Mouse (Mus musculus): ENCODE measurements around the gene Hist1h3f. TPM values are rescaled to one million over a fixed set of nuclear protein-coding genes. Genes with fewer than 3 reads are reported as not detected.

The Hist1h3f gene
- polyA plus RNA-seq, 2 experiments: 0.91 to 3.6 TPM

Other genes with a start within 250 kb of the Hist1h3f start
- 1 to 10 TPM in 1 of 2 experiments, under 1 TPM in 1; 0.22 to 1.4 TPM for gene Zfp322a, start 174.8 kb upstream of the Hist1h3f start, polyA plus RNA-seq (2012; fragmentation: generic; extraction: Trizol)
- gene Abt1, start 120.2 kb upstream of the Hist1h3f start, polyA plus RNA-seq (2012; fragmentation: generic; extraction: Trizol): 10 to 100 TPM in 1 of 2 experiments, 1 to 10 TPM in 1; 9.5 to 13.6 TPM
- gene Btn1a1, start 78.2 kb upstream of the Hist1h3f start, polyA plus RNA-seq (2012; fragmentation: generic; extraction: Trizol): not detected
- under 1 TPM in 1 of 2 experiments, not detected in 1; 0.15 TPM for gene Btn2a2, start 55.2 kb upstream of the Hist1h3f start, polyA plus RNA-seq (2012; fragmentation: generic; extraction: Trizol)
- 10 to 100 TPM; 21.7 to 26.9 TPM for gene Hist1h4h, start 13.0 kb upstream of the Hist1h3f start, polyA plus RNA-seq (2012; fragmentation: generic; extraction: Trizol)
- 10 to 100 TPM; 20.1 to 25.8 TPM for gene Hist1h2af, start 10.1 kb upstream of the Hist1h3f start, polyA plus RNA-seq (2012; fragmentation: generic; extraction: Trizol)
- 10 to 100 TPM in 1 of 2 experiments, 1 to 10 TPM in 1; 4.5 to 20.4 TPM for gene Hist1h3g, start 8.6 kb upstream of the Hist1h3f start, polyA plus RNA-seq (2012; fragmentation: generic; extraction: Trizol)
- gene Hist1h2bh, start 660 bp upstream of the Hist1h3f start, polyA plus RNA-seq (2012; fragmentation: generic; extraction: Trizol): 1 to 10 TPM; 1.5 to 3.4 TPM
- gene Hist1h4f, start 7.6 kb downstream of the Hist1h3f start, polyA plus RNA-seq (2012; fragmentation: generic; extraction: Trizol): 10 to 100 TPM in 1 of 2 experiments, 1 to 10 TPM in 1; 6.4 to 30.1 TPM
- under 1 TPM; 0.65 to 0.84 TPM for gene Hist1h1d, start 9.2 kb downstream of the Hist1h3f start, polyA plus RNA-seq (2012; fragmentation: generic; extraction: Trizol)
- 1 to 10 TPM; 1.8 to 8.3 TPM for gene Hist1h3e, start 18.3 kb downstream of the Hist1h3f start, polyA plus RNA-seq (2012; fragmentation: generic; extraction: Trizol)
- 10 to 100 TPM in 1 of 2 experiments, 1 to 10 TPM in 1; 9.3 to 21.9 TPM for gene Hist1h2ae, start 27.2 kb downstream of the Hist1h3f start, polyA plus RNA-seq (2012; fragmentation: generic; extraction: Trizol)
- 10 to 100 TPM in 1 of 2 experiments, 1 to 10 TPM in 1; 7.9 to 12.4 TPM for gene Hist1h2bg, start 27.3 kb downstream of the Hist1h3f start, polyA plus RNA-seq (2012; fragmentation: generic; extraction: Trizol)
- gene Hist1h2bf, start 30.1 kb downstream of the Hist1h3f start, polyA plus RNA-seq (2012; fragmentation: generic; extraction: Trizol): 10 to 100 TPM in 1 of 2 experiments, 1 to 10 TPM in 1; 2.2 to 10.3 TPM
- gene Hist1h2ad, start 30.3 kb downstream of the Hist1h3f start, polyA plus RNA-seq (2012; fragmentation: generic; extraction: Trizol): 1 to 10 TPM; 1.1 to 3.1 TPM
- gene Hist1h3d, start 31.7 kb downstream of the Hist1h3f start, polyA plus RNA-seq (2012; fragmentation: generic; extraction: Trizol): 1 to 10 TPM; 2.9 to 3.0 TPM
- 10 to 100 TPM in 1 of 2 experiments, 1 to 10 TPM in 1; 3.2 to 10.4 TPM for gene Hist1h4d, start 37.5 kb downstream of the Hist1h3f start, polyA plus RNA-seq (2012; fragmentation: generic; extraction: Trizol)
- 1 to 10 TPM; 1.4 to 2.5 TPM for gene Hist1h2be, start 77.1 kb downstream of the Hist1h3f start, polyA plus RNA-seq (2012; fragmentation: generic; extraction: Trizol)
- gene Hist1h1e, start 78.5 kb downstream of the Hist1h3f start, polyA plus RNA-seq (2012; fragmentation: generic; extraction: Trizol): 1 to 10 TPM; 1.7 to 3.9 TPM
- gene Hist1h2ac, start 139.9 kb downstream of the Hist1h3f start, polyA plus RNA-seq (2012; fragmentation: generic; extraction: Trizol): under 1 TPM; 0.98 TPM
- gene Hist1h2bc, start 140.1 kb downstream of the Hist1h3f start, polyA plus RNA-seq (2012; fragmentation: generic; extraction: Trizol): 10 to 100 TPM; 11.8 to 98.9 TPM
- under 1 TPM in 1 of 2 experiments, not detected in 1; 0.27 TPM for gene Hist1h1t, start 151.8 kb downstream of the Hist1h3f start, polyA plus RNA-seq (2012; fragmentation: generic; extraction: Trizol)
- gene Hist1h4c, start 154.4 kb downstream of the Hist1h3f start, polyA plus RNA-seq (2012; fragmentation: generic; extraction: Trizol): 1 to 10 TPM; 1.3 to 3.2 TPM
- under 1 TPM; 0.15 to 0.91 TPM for gene Hfe, start 166.8 kb downstream of the Hist1h3f start, polyA plus RNA-seq (2012; fragmentation: generic; extraction: Trizol)
- 100 to 1,000 TPM in 1 of 2 experiments, 10 to 100 TPM in 1; 12.7 to 138 TPM for gene Hist1h1c, start 194.8 kb downstream of the Hist1h3f start, polyA plus RNA-seq (2012; fragmentation: generic; extraction: Trizol)
- 10 to 100 TPM in 1 of 2 experiments, 1 to 10 TPM in 1; 5.7 to 21.7 TPM for gene Hist1h3c, start 201.6 kb downstream of the Hist1h3f start, polyA plus RNA-seq (2012; fragmentation: generic; extraction: Trizol)
- 10 to 100 TPM in 1 of 2 experiments, 1 to 10 TPM in 1; 3.2 to 12.9 TPM for gene Hist1h2bb, start 202.7 kb downstream of the Hist1h3f start, polyA plus RNA-seq (2012; fragmentation: generic; extraction: Trizol)
- gene Hist1h2ab, start 207.1 kb downstream of the Hist1h3f start, polyA plus RNA-seq (2012; fragmentation: generic; extraction: Trizol): 10 to 100 TPM in 1 of 2 experiments, 1 to 10 TPM in 1; 4.4 to 13.0 TPM
- gene Hist1h3b, start 208.2 kb downstream of the Hist1h3f start, polyA plus RNA-seq (2012; fragmentation: generic; extraction: Trizol): 1 to 10 TPM; 2.9 to 8.0 TPM
- 10 to 100 TPM; 12.9 to 53.5 TPM for gene Hist1h4b, start 213.0 kb downstream of the Hist1h3f start, polyA plus RNA-seq (2012; fragmentation: generic; extraction: Trizol)
- 10 to 100 TPM in 1 of 2 experiments, 1 to 10 TPM in 1; 4.4 to 17.3 TPM for gene Hist1h4a, start 217.2 kb downstream of the Hist1h3f start, polyA plus RNA-seq (2012; fragmentation: generic; extraction: Trizol)
- 1 to 10 TPM; 3.2 to 8.0 TPM for gene Hist1h3a, start 218.3 kb downstream of the Hist1h3f start, polyA plus RNA-seq (2012; fragmentation: generic; extraction: Trizol)
- gene Hist1h1a, start 219.6 kb downstream of the Hist1h3f start, polyA plus RNA-seq (2012; fragmentation: generic; extraction: Trizol): 1 to 10 TPM in 1 of 2 experiments, under 1 TPM in 1; 0.26 to 1.2 TPM
- under 1 TPM in 1 of 2 experiments, not detected in 1; 0.05 TPM for gene Trim38, start 225.9 kb downstream of the Hist1h3f start, polyA plus RNA-seq (2012; fragmentation: generic; extraction: Trizol)

Data from C3H10T1/2 (cell line).